Mouse (Mus musculus) neural tube, embryonic 13.5 days (tissue): ENCODE measurements around the gene Ehd4. TPM values are rescaled to one million over a fixed set of nuclear protein-coding genes. Genes with fewer than 3 reads are reported as not detected.

Experiments
- ATAC-seq: fragments of 200-750 bp; cut with Nextera tagmentation; 2 replicates; pipeline ENCODE4 v1.8.0; 2017; ENCODE audit warnings: low read depth, mild to moderate bottlenecking, moderate TSS enrichment, moderate library complexity
- H3K27ac ChIP-seq: fragments of 300-500 bp; sonication (generic); replicated peaks from 2 replicates; pipeline ENCODE4 v1.5.1; 2015; ENCODE audit warnings: moderate library complexity, mild to moderate bottlenecking, inconsistent platforms
- H3K27me3 ChIP-seq: fragments of 300-500 bp; sonication (generic); 2 replicates; pipeline ENCODE4 v1.6.1; 2015; ENCODE audit warnings: mild to moderate bottlenecking, inconsistent platforms
- H3K36me3 ChIP-seq: fragments of 300-500 bp; sonication (generic); 2 replicates; pipeline ENCODE4 v1.6.1; 2015; ENCODE audit warnings: mild to moderate bottlenecking, inconsistent platforms
- H3K4me1 ChIP-seq: fragments of 300-500 bp; sonication (generic); replicated peaks from 2 replicates; pipeline ENCODE4 v1.6.1; 2015; ENCODE audit warnings: inconsistent platforms
- H3K4me2 ChIP-seq: fragments of 300-500 bp; sonication (generic); 2 replicates; pipeline ENCODE4 v1.6.1; 2015; ENCODE audit warnings: inconsistent platforms, mild to moderate bottlenecking, moderate library complexity
- H3K4me3 ChIP-seq: fragments of 300-500 bp; sonication (generic); 2 replicates; pipeline ENCODE4 v1.5.1; 2015; ENCODE audit warnings: mild to moderate bottlenecking, inconsistent platforms
- H3K9ac ChIP-seq: fragments of 300-500 bp; sonication (generic); 2 replicates; pipeline ENCODE4 v1.6.1; 2015; ENCODE audit warnings: moderate library complexity, mild to moderate bottlenecking, inconsistent platforms
- H3K9me3 ChIP-seq: fragments of 300-500 bp; sonication (generic); 2 replicates; pipeline ENCODE4 v1.6.1; 2016; ENCODE audit warnings: inconsistent platforms
- WGBS: fragments of 180-500 bp; shearing (Covaris S2); methylation state at CpG from one replicate; pipeline ENCODE4 v1.1.7; 2015; 5-methylcytosine and 5-hydroxymethylcytosine counted together
- polyA plus RNA-seq: library from polyadenylated mRNA; unstranded; fragments of >200 nt; fragmentation: Nextera tagmentation; extraction: Ambion mirVana; gene quantifications from 2 replicates; pipeline ENCODE4 v1.2.1, GENCODE M21; 2015

Gene Ehd4
- polyA plus RNA-seq, 1 experiment from 2014 or later = 15.1 TPM

DNA sequence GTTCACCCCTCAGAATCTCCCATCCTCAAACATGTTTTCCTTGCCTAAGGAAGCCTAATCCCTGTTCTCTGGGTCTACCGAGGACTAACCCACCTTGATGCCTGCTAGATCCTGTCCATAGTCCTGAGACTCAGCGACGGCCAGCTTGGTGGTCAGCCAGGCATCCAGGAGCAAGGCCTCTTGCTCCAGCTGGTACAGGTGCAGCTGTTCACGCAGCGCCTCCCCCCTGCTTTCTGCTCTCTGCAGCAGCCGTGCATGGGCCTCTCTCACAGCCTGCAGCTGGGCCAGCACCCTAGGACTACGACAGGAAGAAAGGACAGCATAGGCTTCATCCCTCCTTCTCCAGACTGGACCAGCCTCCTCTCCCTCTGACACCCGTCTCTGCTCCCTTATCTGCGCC, 106.2 kb downstream of the Ehd4 start:
- no peaks in the 10 kb centered on the region for H3K27me3 ChIP-seq
- no peaks in the 10 kb centered on the region for H3K36me3 ChIP-seq
- H3K4me2 ChIP-seq = no peak overlapping the region
- no peak overlapping the region for H3K9ac ChIP-seq
- H3K4me3 ChIP-seq = no peak overlapping the region
- 82% methylated on average over 9 of the region's 9 CpGs for WGBS
- ATAC-seq = no peak
- no peak overlapping the region for H3K27ac ChIP-seq
- no peaks in the 10 kb centered on the region for H3K4me1 ChIP-seq
- H3K9me3 ChIP-seq = no peaks in the 10 kb centered on the region

DNA sequence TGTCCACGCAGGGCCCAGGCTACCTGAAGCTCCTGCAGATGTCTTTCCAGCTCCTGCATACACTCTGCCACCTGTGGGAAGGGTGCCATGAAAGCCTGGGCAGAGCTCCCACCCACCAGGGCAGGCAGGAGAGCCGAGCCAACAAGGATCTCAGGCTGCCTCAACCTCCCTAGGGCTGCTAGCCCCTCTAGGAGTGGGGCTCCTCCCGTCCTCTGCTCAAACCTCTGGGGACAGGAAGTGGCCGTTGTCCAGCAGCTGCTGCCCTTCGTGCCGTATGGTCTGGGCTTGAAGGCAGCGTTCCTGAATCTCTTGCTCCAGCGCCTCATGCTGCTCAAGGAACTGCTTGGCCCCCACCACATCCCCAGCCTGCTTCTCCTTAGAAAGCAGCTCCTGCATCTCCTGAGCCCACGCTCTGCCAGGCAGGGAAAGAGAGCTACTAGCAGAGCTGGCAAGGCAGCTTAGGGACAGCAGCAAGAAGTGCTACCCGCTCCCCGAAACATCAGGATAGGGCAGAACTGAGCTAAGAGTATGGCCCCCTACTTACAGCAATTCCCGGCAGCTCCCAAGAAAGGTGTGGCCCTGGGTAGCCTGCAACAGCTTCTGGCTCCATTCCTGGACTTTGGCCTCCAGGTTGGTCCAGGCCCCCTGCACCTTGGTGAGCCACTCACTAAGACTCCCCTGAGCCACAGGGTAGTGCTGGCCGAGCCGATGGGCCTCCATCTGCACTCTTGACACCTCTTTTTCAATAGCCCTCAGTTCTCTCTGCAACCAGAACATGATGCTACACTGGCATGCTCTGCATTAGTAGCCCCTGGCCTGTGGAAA, 107.7 kb downstream of the Ehd4 start:
- Histone ChIP-seq H3K4me2 (no peak overlapping the region), H3K4me3 (no peak overlapping the region), H3K9me3 (no peaks in the 10 kb centered on the region), H3K27ac (no peak overlapping the region), H3K36me3 (peaks cover 10% of the 10 kb centered on the region), H3K9ac (no peak overlapping the region), H3K4me1 (no peaks in the 10 kb centered on the region), H3K27me3 (no peaks in the 10 kb centered on the region)
- 71% methylated on average over 14 of the region's 14 CpGs for WGBS
- ATAC-seq = no peak

DNA sequence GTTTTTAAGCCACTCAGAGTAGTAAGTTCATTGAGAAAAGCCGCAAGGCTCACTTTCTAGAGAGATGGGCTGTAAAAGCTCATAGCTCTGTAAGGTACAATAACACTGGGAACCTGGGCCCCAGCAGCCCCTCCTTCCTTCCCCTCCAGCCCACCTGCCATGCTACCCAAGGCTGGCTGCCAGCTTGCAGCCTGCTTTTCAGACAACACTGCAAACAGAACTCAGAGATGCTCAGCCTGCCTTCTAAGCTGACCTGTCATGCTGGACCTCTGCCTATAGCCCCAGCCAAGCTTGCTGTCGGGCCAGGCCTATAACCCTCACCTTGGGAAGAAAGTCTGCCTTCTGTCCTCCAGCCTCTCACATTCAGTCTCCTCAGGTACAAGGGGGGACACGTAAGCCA, 109.7 kb downstream of the Ehd4 start:
- no peak for ATAC-seq
- Histone ChIP-seq H3K4me2 (no peak overlapping the region), H3K27ac (no peak overlapping the region), H3K9me3 (no peaks in the 10 kb centered on the region), H3K9ac (no peak overlapping the region), H3K36me3 (peaks cover 30% of the 10 kb centered on the region), H3K4me3 (no peak overlapping the region), H3K27me3 (no peaks in the 10 kb centered on the region), H3K4me1 (no peaks in the 10 kb centered on the region)
- 70% methylated on average over 3 of the region's 3 CpGs for WGBS

DNA sequence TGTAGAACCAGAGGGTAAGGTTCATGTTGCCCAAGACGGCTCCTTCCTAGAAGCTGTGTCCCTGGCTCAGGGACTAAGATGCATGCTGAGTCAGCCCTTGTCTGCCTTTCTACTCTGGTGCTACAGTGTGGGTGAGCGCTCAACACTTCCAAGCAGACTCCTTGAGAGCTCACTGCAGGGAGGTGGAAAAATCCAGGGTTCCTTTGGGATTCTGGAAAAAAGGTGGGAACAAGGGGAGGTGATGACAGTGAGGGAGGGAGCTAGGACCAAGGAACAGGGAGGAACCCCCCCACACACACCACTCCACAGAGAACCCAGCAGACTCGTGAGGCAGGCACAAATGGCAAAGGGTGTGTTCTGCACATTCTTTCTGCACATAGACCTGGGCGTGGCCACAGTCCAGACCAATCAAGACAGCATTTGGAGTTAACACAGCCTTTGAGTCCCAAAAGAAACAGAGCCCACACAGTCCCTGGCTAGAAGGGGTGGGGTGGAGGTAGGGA, 110.3 kb downstream of the Ehd4 start:
- H3K9ac ChIP-seq = no peak overlapping the region
- no peaks in the 10 kb centered on the region for H3K9me3 ChIP-seq
- no peak overlapping the region for H3K27ac ChIP-seq
- H3K36me3 ChIP-seq = peaks cover 36% of the 10 kb centered on the region
- no peaks in the 10 kb centered on the region for H3K27me3 ChIP-seq
- no peaks in the 10 kb centered on the region for H3K4me1 ChIP-seq
- H3K4me2 ChIP-seq = no peak overlapping the region
- WGBS = 61% methylated on average over 4 of the region's 4 CpGs
- ATAC-seq = 0 out of 2 replicates have a peak, but pooled peaks have one; percentile 4
- no peak overlapping the region for H3K4me3 ChIP-seq

GRCm38 (mm10) chr2:120040991-120041390, 113.4 kb downstream of the Ehd4 start:
- WGBS = 90% methylated on average over 5 of the region's 5 CpGs
- peaks cover 67% of the 10 kb centered on the region for H3K36me3 ChIP-seq
- ATAC-seq = no peak

More at GRCm38 (mm10) chr2:120040991-120041390, 113.4 kb downstream of the Ehd4 start:
- Histone ChIP-seq H3K4me3 (no peak overlapping the region), H3K9me3 (no peaks in the 10 kb centered on the region), H3K4me1 (no peaks in the 10 kb centered on the region), H3K9ac (no peak overlapping the region), H3K27ac (no peak overlapping the region), H3K27me3 (no peaks in the 10 kb centered on the region), H3K4me2 (no peak overlapping the region)

Other genes starting within 250 kb of the Ehd4 start
- 4.5 and 5.8 TPM in 2 replicates for gene Mapkbp1, start 181.9 kb downstream of the Ehd4 start, polyA plus RNA-seq
- gene Jmjd7, start 127.1 kb downstream of the Ehd4 start, polyA plus RNA-seq = 19.8 and 24.8 TPM in 2 replicates
- 6.9 and 11.1 TPM in 2 replicates for gene Gm28042, start 127.1 kb downstream of the Ehd4 start, polyA plus RNA-seq
- 3.8 and 4.0 TPM in 2 replicates for gene Pla2g4b, start 121.2 kb downstream of the Ehd4 start, polyA plus RNA-seq
- gene Pla2g4e, start 90.7 kb upstream of the Ehd4 start, polyA plus RNA-seq = 1.1 and 1.3 TPM in 2 replicates
- 0.06 TPM in 1 of 2 replicates, not detected in the other for gene Pla2g4d, start 134.6 kb upstream of the Ehd4 start, polyA plus RNA-seq
- gene Pla2g4f, start 159.6 kb upstream of the Ehd4 start, polyA plus RNA-seq = not detected in 2 replicates
- gene Vps39, start 198.5 kb upstream of the Ehd4 start, polyA plus RNA-seq = 42.4 and 45.0 TPM in 2 replicates
- gene Ganc, start 249.3 kb upstream of the Ehd4 start, polyA plus RNA-seq = 8.2 and 8.4 TPM in 2 replicates
- gene Tmem87a, start 249.5 kb upstream of the Ehd4 start, polyA plus RNA-seq = 7.2 and 9.6 TPM in 2 replicates